Mouse (Mus musculus) hematopoietic stem cell, adult 5-6 weeks (primary cell): ENCODE data around the gene Dohh. TPM values are rescaled to one million over a fixed set of nuclear protein-coding genes. Genes with fewer than 3 reads are reported as not detected.

ENCODE experiments used
- ATAC-seq, 2 experiments: fragments of 125-278 bp in 1 of 2; replicated peaks in 1 of 2; 2 replicates each; pipeline ENCODE4 v1.8.0; 2016 to 2017; ENCODE audit warnings: inconsistent platforms in 2 of 2, mild to moderate bottlenecking in 2 of 2, moderate number of reproducible peaks in 2 of 2, low read depth in 1 of 2, moderate TSS enrichment in 1 of 2; ENCODE audit not compliant: low FRiP score in 2 of 2, poor library complexity in 2 of 2, severe bottlenecking in 2 of 2, insufficient read depth in 1 of 2, low TSS enrichment in 1 of 2
- total RNA-seq: library from RNA; stranded (forward); fragments of 172-1452, 232-1000 nt; gene quantifications from 2 replicates; pipeline ENCODE4 v1.2.3, GENCODE M21; 2017

Gene Dohh
- total RNA-seq, 1 experiment from 2014 or later: 15.3 TPM

DNA sequence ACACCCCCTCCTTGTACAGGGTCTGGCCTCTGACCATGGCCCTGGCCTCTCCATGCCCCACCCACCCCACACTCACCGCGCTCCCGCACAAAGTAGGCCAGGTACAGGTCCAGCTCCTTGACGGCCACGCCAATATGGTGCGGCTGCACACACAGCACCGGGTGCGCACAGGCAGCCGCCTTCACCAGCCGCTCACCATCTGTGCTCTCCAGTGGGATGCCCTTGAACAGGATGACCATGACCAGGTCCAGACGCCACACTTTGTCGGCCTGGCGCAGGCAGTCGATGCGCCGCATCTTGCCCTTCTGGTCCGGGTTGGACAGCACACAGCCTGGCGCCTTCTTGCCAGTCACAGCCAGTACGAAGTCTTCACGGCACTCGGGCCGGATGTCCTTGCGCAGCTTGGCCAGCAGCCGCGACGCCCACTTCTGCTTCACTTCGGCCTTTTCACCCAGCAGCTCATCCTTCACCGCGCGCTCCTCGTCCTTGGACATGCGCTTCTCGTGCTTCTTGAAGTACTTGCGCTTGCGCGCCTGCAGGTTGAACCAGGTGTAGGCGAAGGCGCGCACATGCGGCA, 36.1 kb downstream of the Dohh start:
- ATAC-seq: no peak

GRCm38 (mm10) chr10:81421041-81421796, 37.0 kb downstream of the Dohh start:
- no peak for ATAC-seq

DNA sequence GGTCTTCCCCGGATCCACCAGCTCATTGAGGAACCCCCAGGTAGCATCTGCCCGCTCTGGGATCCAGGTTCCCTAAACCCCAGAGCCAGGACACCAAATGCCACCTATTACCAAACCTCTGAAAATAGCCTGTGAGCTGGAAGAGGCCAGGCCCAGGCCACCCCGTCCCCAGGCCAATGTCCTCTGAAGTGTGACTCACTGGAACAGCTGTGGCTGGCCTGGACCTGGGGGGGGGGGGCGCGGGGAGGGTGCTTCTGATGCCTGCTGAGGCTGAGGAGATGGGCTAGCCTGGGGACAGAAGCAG, 37.5 kb downstream of the Dohh start:
- ATAC-seq: no peak

GRCm38 (mm10) chr10:81422191-81422590, 38.0 kb downstream of the Dohh start:
- ATAC-seq: no peak

GRCm38 (mm10) chr10:81422661-81423217, 38.5 kb downstream of the Dohh start:
- ATAC-seq: no peak

DNA sequence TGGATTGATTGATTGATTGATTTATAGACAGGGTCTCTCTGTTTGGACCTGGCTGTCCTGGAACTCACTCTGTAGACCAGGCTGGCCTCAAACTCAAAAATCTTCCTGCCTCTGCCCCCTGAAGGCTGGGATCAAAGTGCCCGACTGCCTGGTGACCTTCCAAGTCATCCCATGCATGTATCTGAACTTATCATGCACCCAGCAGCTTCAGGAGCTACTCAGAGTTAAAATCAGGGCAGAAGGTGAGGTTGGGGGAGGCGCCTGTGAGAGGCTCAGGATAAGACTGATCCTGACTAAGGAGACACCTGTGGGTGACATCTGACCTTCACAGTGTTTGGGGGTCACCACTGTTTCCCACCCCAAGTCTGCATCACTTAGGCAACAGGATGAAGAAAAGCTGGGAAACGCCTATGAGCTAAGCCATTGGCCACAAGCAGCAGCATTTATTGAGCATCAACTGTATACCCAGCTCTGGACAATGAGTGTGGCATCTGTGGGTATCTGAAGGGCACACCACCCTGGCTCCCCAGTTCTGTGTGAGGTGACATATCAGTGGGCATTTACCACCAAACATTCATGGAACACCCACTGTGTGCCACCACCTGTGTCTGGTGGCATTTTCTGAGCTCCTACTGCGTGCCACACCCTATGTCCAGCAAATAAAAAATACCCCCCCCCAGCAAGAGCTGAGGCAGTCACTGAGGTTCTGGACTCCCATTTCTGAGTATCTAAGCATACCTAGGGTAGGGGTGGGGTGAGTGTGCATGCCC, 39.4 kb downstream of the Dohh start:
- no peak for ATAC-seq

DNA sequence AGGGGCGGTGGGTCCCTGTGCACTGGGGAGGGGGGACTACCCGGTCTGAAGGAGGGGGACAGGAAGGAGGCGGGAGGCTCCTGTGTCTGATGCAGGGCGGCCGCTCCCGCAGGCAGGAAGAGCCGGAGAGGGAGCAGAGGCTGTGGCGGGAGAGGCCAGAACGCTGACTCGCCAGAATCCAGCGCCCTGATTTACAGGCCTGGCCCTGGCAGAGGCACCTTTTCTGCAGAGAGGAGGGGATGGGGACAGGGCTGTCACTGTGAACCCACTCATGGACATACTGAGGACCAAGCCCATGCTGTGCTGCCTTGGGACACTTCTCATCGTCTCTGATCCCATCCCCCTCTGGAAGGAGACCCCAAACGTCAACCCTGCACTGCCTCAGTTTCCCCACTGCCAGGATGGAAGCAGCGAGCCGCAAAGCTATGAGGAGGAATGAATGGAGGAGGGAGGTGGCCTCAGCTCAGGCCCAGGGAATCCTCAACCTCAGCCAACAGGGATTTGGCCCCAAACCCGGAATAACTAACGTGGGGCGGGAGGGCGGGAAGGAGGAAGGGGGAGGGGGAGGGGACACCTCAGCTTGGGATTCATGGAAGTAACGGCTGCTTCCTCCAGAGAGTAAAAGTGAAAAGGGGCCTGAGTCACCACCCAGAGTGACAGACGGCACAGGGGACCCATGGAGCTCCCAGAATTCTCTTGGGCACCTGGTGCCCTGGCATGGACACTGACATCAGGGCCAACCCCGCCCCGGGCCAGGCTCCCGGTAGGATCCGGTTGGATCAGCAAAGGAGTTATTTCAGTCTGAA, 40.2 kb downstream of the Dohh start:
- ATAC-seq: no peak

DNA sequence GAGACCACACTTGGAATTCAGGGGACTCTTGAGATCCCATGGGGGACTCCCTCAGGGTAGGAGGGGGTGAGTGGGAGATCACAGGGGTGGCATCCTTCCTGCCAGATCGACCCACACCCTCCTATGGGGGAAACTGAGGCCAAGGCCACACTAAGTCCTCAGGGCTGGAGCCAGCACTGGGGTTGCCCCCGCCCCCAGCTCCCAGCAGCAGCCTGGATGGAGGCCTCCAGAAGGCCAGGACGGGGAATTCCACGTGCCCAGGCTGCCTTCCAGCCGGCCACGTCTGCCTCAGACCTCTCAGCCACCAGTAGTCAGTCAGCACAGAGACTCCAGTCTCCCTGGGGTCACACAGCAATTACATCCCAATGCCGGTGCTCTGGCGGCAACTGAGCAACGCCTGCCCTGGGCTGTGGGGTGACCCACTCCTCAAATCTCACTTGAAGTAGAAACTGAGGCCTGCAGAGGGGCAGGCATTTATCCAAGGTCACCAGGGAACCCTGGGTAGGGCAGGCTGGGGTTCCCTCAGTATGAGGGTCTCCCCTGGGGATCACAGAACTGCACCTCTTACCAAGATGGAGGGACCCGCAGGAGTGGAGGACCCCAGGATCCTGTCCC, 41.1 kb downstream of the Dohh start:
- no peak for ATAC-seq

DNA sequence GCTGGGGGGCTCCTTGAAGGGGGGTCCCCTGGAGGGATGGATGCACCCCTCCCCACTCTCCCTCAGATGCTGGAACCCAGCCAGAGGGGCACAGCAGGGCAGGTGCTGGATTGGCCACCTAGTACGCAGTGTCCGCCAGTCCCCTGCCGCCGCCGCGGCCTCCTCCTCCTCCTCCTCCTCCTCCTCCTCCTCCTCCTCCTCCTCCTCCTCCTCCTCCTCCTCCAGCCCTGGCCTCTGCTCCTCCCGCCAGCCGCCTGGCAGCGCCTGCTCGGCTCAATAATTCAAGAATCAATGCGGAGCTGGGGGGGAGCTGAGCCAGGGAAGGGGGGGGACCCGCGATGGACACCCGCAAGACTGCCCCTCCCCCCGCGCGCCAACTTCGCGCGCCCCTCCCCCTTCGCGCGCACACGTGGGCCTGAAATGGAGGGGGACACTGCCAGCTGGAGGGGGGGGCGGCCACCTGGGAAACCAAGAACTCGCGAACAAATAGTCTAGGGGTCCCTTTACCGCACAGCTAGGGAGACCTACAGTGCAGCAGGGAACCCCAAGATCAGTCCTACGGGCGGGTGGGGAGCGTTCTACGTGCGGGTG, 41.9 kb downstream of the Dohh start:
- ATAC-seq: no peak

DNA sequence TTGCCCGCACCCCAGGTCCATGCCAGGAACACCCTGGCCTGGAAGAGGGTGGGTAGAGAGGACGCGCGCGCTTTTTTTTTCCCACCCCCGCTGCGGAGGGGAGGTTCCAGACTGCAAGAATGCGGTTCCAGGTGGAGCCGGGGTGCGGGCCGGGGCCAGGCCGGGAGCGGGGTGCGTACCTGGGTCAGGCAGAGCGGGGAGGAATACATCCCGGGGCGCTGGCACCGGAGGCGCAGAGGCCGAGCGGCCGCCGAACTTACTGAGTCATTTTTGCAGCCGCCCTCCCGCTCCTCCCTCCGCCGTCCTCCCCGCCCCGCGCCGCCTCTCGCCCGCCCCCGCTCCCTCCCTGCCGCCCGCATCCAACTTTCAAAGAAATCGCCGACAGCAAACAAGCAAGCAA, 42.7 kb downstream of the Dohh start:
- no peak for ATAC-seq

- ATAC-seq: no peak
These were observed 43.1 kb downstream of the Dohh start for GRCm38 (mm10) chr10:81427327-81427726.

DNA sequence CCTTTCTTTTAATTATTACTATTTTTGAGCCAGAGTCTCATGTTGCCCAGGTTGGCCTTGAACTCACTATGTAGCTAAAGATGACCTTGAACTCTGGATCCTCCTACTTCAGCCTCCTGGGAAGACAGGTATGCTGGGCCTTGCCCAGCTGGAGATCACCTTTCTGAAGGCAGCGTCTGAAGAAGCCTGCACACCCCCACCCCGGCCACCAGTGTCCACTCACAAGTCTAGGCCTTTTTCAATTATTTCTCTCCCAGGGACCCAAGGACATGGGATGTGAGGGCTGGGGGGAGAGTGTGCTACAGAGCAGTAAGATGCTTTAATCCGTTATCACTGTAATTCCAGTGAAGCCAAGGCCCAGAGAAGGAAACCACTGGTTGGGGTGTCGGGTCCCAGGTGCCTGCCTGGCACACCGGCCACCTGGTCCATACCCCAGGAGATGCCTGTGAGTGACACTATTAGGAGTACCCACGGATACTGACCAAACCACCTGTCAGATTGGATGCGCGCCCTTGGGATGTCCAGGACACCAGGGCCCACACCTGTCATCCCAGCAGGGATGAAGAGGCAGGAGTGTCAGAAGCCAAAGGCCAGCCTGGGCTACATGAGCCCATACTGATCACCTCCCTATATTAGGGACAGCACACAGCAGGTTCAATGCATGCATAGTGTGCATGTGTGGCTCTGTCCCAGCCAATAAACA, 43.7 kb downstream of the Dohh start:
- ATAC-seq: no peak

- no peak for ATAC-seq
These were observed 44.3 kb downstream of the Dohh start for GRCm38 (mm10) chr10:81428507-81428870.

DNA sequence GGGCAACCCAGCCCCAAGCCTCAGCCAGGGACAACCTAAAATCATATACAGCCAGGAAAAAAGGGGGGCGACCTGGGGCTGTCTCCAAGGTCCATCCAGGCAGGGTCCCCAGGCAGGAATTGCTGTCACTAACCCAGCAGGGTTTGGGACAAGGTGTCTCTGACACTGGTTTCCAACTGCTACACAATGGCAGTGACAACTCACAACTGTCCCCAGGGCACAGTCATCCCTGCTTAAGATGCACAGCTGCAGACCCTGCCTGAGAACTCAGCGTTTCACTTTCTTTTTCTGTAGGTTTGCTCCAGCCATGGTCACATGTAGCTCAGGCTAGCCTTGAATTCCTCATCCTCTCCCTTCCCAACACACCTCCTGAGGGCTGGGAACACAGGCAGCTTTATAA, 44.9 kb downstream of the Dohh start:
- ATAC-seq: no peak

DNA sequence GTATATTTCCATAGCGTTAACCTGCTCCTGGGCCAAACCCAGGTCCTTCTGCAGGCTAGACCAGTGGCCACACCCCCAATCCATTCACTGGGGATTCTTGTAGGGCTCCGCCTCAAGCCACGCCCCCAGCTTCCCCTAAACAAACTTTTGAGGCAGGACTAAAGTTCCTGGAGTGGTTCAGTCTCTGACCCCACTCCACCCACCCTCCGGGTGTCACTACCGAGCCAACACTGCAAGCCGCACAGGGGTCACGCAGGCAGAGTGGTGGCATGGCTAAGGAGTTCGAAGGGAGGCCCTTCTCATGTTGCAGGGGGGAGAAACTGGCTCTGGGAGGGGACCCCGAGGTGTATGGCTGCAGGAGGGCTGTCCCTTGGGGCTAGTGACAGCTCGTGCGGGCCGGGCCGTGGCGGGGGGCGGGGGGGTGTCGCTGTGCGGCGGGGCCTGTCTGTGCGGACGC, 45.4 kb downstream of the Dohh start:
- ATAC-seq: peak; percentile 40 to 44

DNA sequence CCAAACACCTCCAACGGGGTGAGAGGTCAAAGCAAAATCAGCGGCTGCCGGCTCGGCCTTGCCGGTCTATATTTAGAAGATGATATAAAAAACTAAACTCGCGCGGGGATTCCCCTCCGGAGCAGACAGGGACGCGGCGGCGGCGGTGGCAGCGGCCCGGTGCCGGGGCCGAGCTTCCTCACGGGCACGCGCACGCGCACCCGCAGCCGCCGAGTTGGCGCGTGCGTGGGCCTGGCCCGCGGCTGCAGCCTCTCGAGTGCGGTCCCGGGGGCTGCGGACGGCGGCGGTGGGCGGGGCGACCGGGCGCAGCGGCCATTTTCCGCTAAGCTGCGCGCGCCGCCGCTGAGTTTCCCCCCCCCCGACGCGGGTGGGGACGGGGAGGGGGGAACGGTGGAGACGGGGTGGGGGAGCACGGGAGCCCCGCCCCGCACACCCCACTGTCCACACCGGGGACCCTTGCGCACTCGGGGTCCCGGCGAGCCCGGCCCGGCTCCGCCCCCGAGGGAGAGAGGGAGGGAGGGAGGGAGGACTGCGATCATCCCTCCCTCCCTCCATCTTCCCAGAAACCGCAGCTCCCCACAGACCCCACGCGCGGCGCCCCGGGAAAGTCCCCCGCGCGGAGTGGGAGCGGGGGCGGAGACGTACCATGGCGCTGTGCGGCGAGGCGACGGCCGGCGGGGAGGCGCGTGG, 46.1 kb downstream of the Dohh start:
- no peak for ATAC-seq
